Mouse (Mus musculus): ENCODE data around the gene Sfxn5.

- TF ChIP-seq CTCF (IDR thresholded peaks at IDR 0.05; ENCODE audit: low read depth): no peak
- TF ChIP-seq EP300 (IDR thresholded peaks at IDR 0.05; ENCODE audit: low read depth): no peak
These were observed 9.8 kb upstream of the Sfxn5 start for GRCm38 (mm10) chr6:85343027-85343426.

All from heart, postnatal 0 days (tissue).